Mouse (Mus musculus) cerebellum, adult 2 months (tissue): ENCODE results near the gene Cacna1d. TPM values are rescaled to one million over a fixed set of nuclear protein-coding genes. Genes with fewer than 3 reads are reported as not detected.

Experiments used
- DNase-seq, 2 experiments: peaks; one replicate each; pipeline ENCODE4 v3.0.0; 2021
- H3K27ac ChIP-seq: fragments of 200-500 bp; 2 replicates; pipeline ENCODE4 v1.5.1; 2012; ENCODE audit warnings: low read length, control low read depth, inconsistent platforms; ENCODE audit not compliant: insufficient read depth
- H3K27me3 ChIP-seq: fragments of 200-500 bp; 2 replicates; pipeline ENCODE4 v1.6.1; 2012; ENCODE audit warnings: inconsistent platforms, mild to moderate bottlenecking, low read length, moderate library complexity; ENCODE audit not compliant: control insufficient read depth, insufficient read depth
- H3K4me1 ChIP-seq: fragments of 200-500 bp; 2 replicates; pipeline ENCODE4 v1.6.1; 2011; ENCODE audit warnings: low read length; ENCODE audit not compliant: control insufficient read depth, insufficient read depth
- H3K4me3 ChIP-seq: fragments of 200-500 bp; replicated peaks from 2 replicates; pipeline ENCODE3; 2011; ENCODE audit warnings: mild to moderate bottlenecking, low read depth, low read length, control low read depth; ENCODE audit not compliant: insufficient read depth
- CTCF ChIP-seq: fragments of 200-500 bp; IDR thresholded peaks from 2 replicates; pipeline ENCODE4 v1.5.1; 2011; ENCODE audit warnings: low read depth, mild to moderate bottlenecking, control low read depth, low read length, moderate library complexity, borderline replicate concordance; ENCODE audit not compliant: insufficient read depth
- POLR2A ChIP-seq: fragments of 200-500 bp; IDR thresholded peaks from 2 replicates; pipeline ENCODE4 v1.6.1; 2011; ENCODE audit warnings: low read length, control low read depth, borderline replicate concordance; ENCODE audit not compliant: insufficient read depth
- WGBS: fragments of 180-500 bp; shearing (Covaris S2); methylation state at CpG from one replicate; pipeline ENCODE4 v1.1.7; 2018; 5-methylcytosine and 5-hydroxymethylcytosine counted together
- polyA plus RNA-seq: library from polyadenylated mRNA; depleted of rRNA; stranded (reverse); fragments of >200 nt; gene quantifications from 2 replicates; pipeline ENCODE4 v1.2.3, GENCODE M21; 2012

The Cacna1d gene
- polyA plus RNA-seq, 1 experiment: 35.0 TPM

DNA sequence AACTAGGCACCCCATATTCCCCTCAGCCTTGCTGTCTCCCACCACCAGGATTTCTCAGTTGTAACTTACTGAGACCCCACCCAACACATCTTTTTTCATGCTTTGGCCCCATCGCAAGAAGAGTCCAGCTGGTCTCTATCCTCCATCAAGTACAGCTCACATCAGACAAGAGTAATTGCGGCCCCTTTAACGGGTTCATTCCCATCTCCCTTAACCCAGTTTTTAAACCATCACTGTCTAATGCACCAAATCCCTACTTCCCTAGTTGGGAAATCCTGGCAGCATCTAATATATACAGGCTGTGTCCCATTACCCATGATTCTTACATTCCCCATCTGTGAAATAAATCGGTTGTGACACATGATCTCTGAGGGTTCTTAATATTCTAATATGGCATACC is 130.8 kb downstream of the Cacna1d start:
- Histone ChIP-seq H3K27me3 (no peaks in the 10 kb centered on the region), H3K4me3 (no peak overlapping the region), H3K4me1 (no peaks in the 10 kb centered on the region), H3K27ac (no peak overlapping the region)
- DNase-seq: no peak
- WGBS: 75% methylated on average over 4 of the region's 4 CpGs
- TF ChIP-seq POLR2A (no peak), CTCF (no peak)

DNA sequence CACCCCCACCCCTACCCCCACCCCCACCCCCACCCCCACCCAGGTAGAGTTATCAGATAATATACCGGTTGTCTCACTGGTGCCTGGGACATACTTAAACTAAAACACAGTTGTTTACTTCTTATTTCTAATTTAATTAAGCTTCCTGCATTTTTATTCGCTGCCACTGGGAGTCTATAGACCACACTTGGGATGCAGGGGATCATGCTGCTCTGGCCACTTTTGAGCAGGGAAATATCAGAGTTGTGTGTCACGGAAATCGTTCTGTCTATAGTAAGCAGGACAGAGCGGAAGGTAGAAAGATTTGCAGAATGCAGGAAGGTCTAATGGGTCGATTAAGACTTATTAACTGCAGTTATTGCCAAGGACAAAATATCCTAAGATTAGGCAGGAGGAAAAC is 131.3 kb downstream of the Cacna1d start:
- Histone ChIP-seq H3K27me3 (no peaks in the 10 kb centered on the region), H3K4me3 (no peak overlapping the region), H3K4me1 (no peaks in the 10 kb centered on the region), H3K27ac (no peak overlapping the region)
- WGBS: 79% methylated on average over 6 of the region's 6 CpGs
- no peak for DNase-seq
- TF ChIP-seq CTCF (no peak), POLR2A (no peak)

DNA sequence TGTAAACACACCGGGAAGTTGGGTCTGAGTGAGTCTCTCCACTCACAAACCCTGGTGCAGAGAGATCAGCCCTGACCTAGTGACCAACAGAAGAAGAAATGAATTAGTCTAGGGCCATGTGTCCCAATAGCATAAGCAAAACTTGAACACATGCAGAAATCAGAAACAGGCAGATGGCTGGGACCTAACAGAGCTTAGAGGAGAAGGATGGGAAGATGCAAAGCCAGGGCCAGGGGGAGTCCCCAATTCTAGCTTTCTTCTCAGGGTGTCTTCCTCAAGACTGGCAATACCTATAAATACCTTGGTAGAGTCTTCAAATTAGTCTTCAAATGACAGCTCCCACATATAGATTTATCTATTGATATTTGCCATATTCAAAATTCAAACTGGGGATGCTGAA is 133.2 kb downstream of the Cacna1d start:
- Histone ChIP-seq H3K4me3 (no peak overlapping the region), H3K4me1 (no peaks in the 10 kb centered on the region), H3K27me3 (no peaks in the 10 kb centered on the region), H3K27ac (no peak overlapping the region)
- TF ChIP-seq POLR2A (no peak), CTCF (no peak)
- no peak for DNase-seq
- 95% methylated on average over 1 of the region's 1 CpGs for WGBS

DNA sequence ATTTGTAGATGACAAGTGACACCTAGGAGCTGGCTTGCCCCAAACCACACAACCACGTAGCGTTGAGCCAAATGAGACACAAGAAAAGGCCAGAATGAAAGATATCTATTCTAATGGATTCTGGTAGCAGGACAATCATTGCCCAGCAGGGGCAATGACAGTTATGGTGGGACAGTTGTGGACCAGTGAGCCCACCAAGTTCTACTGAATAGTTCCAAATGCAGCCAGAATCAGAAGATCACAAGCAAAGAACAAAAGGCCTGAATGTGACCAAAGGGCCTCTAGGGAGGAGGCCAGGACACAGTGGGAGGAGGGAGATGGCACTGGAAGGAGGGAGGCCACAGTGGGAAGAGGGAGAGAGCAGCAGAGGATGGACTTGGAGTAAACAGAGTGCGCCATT is 134.8 kb downstream of the Cacna1d start:
- 68% methylated on average over 3 of the region's 3 CpGs for WGBS
- no peak for DNase-seq
- Histone ChIP-seq H3K4me1 (0 out of 2 replicates have a peak, but pooled peaks cover 2% of the 10 kb centered on the region), H3K4me3 (no peak overlapping the region), H3K27me3 (no peaks in the 10 kb centered on the region), H3K27ac (no peak overlapping the region)
- TF ChIP-seq CTCF (no peak), POLR2A (no peak)

DNA sequence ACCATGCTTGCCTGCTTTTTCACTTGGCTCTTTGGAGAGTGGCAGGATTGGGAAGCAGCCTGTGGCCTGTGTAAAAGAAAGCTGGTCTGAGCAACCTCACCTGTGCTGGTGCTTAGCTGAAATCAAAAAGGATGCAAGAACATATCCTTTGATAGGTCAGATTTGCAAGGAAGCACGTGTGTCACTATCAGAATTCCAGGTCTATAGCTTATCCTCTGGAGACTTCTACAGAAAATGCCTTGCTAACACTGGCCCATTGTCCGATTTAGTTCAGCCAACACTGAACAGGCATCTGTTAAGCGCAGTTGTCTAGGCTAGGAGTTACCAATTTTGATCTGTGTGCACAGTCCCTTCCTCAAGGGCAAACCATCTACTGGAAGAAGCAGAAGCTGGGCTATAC is 136.5 kb downstream of the Cacna1d start:
- Histone ChIP-seq H3K4me3 (no peak overlapping the region), H3K27me3 (no peaks in the 10 kb centered on the region), H3K4me1 (peaks cover 9% of the 10 kb centered on the region), H3K27ac (no peak overlapping the region)
- DNase-seq: no peak
- WGBS: 82% methylated on average over 3 of the region's 3 CpGs
- TF ChIP-seq CTCF: no peak
- TF ChIP-seq POLR2A: no peak

DNA sequence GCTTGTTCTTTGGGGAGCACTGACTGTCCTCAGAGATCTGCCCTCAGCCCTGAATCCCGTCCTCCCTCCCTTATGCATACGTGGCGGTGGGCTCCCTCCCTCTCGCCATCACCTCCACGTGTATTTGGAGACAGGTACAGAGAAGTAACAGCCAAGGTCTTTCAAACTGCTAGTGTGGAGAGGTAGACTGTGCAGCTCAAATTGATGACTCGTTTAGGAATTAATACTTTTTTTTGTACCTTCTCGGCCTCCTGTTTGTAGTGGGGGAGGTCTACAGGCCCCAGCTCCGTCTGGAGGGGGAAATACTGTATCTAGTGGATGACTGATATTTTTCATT is 137.2 kb downstream of the Cacna1d start:
- TF ChIP-seq POLR2A (no peak), CTCF (no peak)
- H3K27ac ChIP-seq: no peak overlapping the region
- peaks cover 9% of the 10 kb centered on the region for H3K4me1 ChIP-seq
- 18% methylated on average over 8 of the region's 8 CpGs for WGBS
- H3K27me3 ChIP-seq: no peaks in the 10 kb centered on the region
- H3K4me3 ChIP-seq: peak overlapping the region; percentile 59
- DNase-seq: no peak

DNA sequence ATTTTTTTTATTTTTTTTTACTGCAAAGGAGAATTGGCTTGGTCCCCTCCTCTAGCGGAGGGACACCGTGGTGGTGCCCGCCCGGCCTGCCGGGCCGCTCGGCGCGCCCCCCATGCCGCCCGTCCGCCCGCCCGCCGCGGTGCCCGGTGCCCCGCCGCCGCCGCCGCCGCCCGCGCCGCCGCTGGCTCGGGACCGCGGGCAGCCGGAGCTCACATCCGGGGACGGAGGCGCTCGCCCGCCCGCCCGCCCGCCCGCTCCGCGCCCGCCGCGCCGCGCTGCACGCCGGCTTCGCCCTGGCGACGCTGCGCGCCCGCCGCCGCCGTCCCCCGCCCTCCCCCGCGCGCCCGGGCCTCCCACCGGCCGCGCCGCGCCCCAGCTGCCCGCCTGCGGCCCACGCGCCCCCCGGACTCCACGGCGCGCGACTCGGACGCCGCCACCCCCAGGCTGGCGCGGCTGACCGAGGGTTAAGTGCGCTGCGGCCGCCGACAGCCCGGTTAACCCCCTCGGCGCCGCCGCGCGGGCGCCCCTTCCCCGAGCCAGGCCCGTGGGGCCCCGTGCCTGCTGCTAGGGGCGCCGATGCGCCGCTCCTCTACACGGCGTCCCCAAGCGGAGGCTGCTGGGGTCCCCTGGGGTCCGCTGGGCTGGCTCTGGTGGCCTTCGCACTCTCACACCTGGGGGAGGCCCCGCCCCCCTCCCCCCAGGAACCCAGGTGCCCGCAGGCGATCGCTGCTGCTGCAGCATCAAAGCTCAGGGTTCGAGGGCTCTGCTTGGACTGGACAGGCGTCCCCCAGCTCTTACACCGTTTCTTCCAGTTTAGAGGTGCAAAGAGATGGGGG is 137.7 kb downstream of the Cacna1d start:
- peak; percentile 41 to 63 for DNase-seq
- 10% methylated on average over 107 of the region's 114 CpGs for WGBS

DNA sequence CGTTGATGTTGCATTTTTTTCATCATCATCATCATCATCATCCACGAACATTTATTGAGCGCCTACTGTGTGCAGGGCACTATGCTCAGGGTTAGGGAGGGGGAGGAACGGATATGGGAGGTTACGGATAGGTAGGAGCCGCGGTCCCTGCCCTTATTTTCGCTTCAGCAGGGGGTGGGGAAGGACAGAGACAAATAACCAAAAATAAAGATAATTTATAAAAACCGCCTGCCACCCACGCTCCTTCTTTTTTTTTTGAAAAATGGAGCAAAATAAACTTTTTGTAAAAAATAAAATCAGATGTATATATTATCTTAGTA is 138.3 kb downstream of the Cacna1d start:
- no peak for TF ChIP-seq CTCF
- TF ChIP-seq POLR2A: no peak
- DNase-seq: no peak
- WGBS: under 1% methylated on average over 10 of the region's 10 CpGs
- peak overlapping the region; percentile 100 for H3K4me3 ChIP-seq
- H3K27me3 ChIP-seq: no peaks in the 10 kb centered on the region
- H3K4me1 ChIP-seq: peaks cover 9% of the 10 kb centered on the region
- H3K27ac ChIP-seq: peak overlapping the region; percentile 26

More for the DNA sequence above, 137.7 kb downstream of the Cacna1d start:
- H3K4me3 ChIP-seq: peak overlapping the region; percentile 100
- H3K27me3 ChIP-seq: no peaks in the 10 kb centered on the region
- no peak overlapping the region for H3K27ac ChIP-seq
- H3K4me1 ChIP-seq: peaks cover 9% of the 10 kb centered on the region
- TF ChIP-seq POLR2A: no peak
- no peak for TF ChIP-seq CTCF
